Mouse (Mus musculus): ENCODE data around the gene Slit1.

Slit1 gene

GRCm38 (mm10) chr19:41589026-41589425, 154.4 kb downstream of the Slit1 start:
- no peak for DNase-seq

DNA sequence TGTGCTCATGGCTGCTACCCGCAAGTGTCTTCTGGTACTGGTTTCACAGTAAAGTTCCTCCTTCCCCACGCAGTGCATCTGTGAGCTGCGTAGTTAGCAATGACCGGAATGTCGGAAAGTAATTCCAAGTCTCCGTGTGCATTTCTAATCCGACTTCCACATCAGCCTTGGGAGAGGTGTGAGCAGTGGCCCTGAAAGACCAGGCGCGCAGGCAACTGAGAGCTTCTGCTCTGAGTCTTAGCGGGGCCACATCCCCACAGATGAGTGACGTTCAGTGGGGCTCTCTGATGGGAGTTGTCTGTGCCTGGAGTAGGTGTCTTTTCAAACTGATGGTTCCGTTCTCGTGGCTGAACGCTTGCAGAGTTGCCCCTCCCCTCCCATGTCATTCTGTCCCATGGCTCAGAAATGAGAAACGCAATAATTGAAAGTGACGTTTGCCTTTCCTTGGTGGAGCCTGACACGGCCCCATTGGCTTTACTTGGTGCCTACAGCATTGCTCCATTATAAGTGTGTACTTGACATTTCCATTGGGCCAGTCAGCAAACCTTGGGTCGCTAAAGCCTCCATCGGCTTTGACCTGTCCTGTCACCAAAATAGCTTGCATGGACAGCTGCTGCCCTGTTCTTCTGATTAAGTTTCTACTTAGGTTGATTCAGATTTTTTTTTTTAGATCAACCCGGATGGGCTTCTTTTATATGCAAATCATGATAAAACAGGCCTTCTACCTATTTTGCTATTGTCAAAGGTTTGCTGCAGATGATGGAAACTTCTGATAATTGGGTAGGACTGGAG, 155.8 kb downstream of the Slit1 start:
- no peak for DNase-seq

DNA sequence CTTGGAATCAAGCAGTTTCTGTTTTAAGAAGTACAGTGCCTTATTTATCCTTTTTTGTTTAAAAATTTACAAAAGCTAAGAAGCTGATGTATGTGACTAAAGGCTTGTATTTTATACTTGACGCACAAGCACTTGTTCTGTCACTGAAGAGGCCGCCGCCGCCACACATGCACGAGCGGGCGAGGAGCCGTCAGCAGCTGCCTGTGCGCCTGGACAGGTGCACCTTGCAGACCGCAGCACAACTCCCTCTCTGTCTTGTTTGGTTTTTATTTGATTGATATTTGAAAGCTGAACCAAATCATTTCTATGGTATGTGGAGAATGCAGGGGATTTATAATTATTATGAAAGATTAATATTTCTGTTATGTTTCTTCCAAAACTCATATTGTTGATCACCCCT, 156.7 kb downstream of the Slit1 start:
- no peak for DNase-seq

DNA sequence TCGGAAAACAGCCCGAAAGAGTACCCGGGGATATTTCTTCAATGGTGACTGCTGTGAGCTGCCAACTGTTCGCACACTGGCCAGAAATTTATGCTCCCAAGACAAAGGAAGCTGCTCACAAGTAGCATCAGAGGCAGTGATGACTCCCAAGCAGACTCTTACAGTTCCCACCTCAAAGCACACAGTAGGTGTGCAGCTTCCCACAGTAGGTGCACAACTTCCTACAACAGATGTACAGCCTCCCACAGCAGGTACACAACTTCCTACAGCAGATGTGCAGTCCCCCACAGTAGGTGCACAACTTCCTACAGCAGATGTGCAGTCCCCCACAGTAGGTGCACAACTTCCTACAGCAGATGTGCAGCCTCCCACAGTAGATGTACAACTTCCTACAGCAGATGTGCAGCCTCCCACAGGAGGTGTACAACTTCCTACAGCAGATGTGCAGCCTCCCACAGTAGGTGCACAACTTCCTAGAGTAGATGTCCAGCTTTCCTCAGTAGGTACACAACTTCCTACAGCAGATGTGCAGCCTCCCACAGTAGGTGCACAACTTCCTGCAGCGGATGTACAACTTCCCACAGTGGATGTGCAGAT, 160.4 kb downstream of the Slit1 start:
- no peak for DNase-seq

DNA sequence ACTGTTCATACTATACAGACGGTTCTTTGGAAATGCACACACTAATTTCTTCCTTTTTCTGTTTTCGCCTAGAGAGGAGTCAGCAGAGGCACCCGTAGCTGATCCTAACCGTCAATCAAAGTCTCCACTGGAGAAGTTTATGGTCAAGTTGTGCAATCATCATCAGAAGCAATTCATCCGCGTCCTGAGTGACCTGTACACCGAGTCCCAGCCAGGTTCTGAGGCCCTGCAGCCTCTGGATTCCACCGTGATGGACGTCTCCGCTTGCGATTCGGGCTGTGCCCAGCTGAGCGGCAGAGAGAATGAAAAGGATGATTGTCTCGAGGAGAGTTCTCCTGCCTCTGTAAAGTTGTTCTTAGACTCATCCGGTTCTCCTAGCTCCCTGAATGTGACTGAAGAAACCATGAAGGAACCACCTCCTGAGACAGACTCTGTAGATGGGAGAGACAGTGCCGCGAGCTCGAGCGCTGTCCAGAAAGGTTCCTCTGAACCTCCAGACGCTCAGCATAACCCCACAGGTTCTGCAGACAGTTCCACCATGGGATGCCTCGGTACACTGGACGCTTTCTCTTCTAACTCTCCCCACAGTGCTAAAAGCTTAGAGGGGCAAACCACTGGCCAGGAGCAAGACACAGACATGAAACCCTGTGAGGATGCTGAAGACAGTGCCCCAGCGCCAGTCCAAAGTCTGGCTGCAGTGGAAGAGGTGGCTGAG, 161.6 kb downstream of the Slit1 start, which contains the start of gene Gm340:
TSS of gene Gm340 (plus strand) at position 665 of the 715 bp plus-strand sequence.
- DNase-seq, result no peak

DNA sequence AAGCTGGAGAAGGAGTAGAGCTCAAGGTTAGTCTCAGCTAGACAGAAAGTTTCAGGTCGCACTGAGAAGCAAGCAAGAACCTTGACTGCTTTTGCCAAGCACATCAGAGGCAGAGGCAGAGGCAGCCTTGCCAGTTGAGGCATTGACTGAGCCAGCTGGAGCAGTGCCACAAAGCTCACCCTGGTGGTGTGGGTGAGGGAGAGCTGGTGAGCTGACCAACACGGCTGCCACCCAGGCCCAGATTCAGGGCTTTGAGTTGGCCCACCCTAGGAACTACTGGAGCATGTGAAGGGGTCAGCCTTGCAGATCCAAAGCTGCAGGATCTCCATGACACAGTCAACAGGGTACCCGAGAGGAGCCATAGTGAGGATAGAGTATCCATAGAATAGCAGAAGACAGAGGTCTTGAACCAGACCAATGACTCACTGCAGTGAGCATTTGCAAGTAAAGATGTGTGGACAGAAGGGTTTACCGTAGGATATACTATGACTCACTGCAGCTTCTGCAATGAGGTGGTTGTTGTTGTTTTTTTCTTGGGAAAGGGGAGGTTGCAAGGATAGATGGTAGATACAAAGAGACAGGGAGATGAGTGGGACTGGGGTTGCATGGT, 164.0 kb downstream of the Slit1 start:
- DNase-seq, result no peak

GRCm38 (mm10) chr19:41577576-41577975, 165.9 kb downstream of the Slit1 start:
- no peak for DNase-seq

GRCm38 (mm10) chr19:41573700-41574099, 169.8 kb downstream of the Slit1 start:
- DNase-seq, result no peak

DNA sequence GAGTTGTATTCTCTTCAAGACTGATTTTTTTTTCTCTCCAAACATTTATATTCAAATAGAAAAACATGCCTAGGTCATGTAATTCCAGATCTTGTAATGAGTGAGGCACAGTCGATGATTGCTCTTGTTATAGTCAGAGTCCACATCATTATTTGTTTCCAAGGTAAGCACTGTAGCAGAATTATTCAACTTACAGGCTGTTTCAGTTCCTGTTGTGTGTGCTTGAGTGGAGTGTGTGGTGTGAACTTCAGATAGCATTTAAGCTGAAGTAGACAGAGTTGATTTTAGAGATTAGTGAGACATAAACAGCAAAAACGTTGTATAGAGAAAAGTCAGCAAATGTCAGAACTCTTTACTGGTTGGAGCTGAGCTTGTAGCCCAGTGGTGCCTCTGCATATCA, 174.7 kb downstream of the Slit1 start:
- DNase-seq, result no peak

GRCm38 (mm10) chr19:41560856-41561255, 182.6 kb downstream of the Slit1 start:
- DNase-seq, result no peak

GRCm38 (mm10) chr19:41558891-41559486, 184.5 kb downstream of the Slit1 start:
- no peak for DNase-seq

DNA sequence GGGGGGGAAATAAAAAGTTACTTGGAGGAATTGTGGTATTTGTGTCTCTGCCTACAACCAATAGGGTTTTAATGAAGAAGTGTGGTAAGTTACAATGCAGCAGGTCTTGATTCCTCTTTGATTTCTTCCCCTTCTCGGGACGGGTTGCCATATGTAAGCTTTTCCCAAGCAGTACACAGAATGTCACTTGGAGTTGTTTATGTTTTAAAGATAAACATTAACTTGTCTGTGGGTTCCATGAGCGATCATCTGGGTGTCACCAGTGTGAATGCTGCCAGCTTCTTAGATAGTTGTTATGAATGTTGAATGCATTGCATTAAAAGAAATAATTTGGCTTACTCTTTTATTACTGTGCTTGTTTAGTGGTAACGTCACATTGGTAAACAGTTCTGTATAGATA, 186.0 kb downstream of the Slit1 start:
- DNase-seq, result no peak

- DNase-seq, result no peak
Observed at GRCm38 (mm10) chr19:41556981-41557380, 186.5 kb downstream of the Slit1 start.
